Mouse (Mus musculus): ENCODE measurements around the gene Clta. TPM values are rescaled to one million over a fixed set of nuclear protein-coding genes. Genes with fewer than 3 reads are reported as not detected.

Gene Clta
- 100 to 1,000 TPM; 300 to 308 TPM for total RNA-seq (2021)
- long read RNA-seq, experiment 1, transcript Clta-205 (7 exons, 1,135 nt): major isoform, 106 of 184 reads
- long read RNA-seq, experiment 1, transcript Clta-203 (6 exons, 1,121 nt): minor isoform, 5 of 184 reads
- long read RNA-seq, experiment 1, transcript Clta-204 (6 exons, 1,099 nt): minor isoform, 24 of 184 reads
- long read RNA-seq, experiment 1, transcript Clta-206 (5 exons, 1,079 nt): minor isoform, 23 of 184 reads
- long read RNA-seq, experiment 1, partial matches to known transcripts: 6 of 184 reads
- long read RNA-seq, experiment 1, other reads (novel, unspliced or antisense): 19 of 184 reads
- long read RNA-seq, experiment 2, transcript Clta-204 (6 exons, 1,099 nt): minor isoform, 24 of 147 reads
- long read RNA-seq, experiment 2, transcript Clta-205 (7 exons, 1,135 nt): major isoform, 83 of 147 reads
- long read RNA-seq, experiment 2, transcript Clta-206 (5 exons, 1,079 nt): minor isoform, 16 of 147 reads
- long read RNA-seq, experiment 2, transcript Clta-203 (6 exons, 1,121 nt): minor isoform, 8 of 147 reads
- long read RNA-seq, experiment 2, partial matches to known transcripts: 5 of 147 reads
- long read RNA-seq, experiment 2, other reads (novel, unspliced or antisense): 10 of 147 reads

- no peak for DNase-seq (ENCODE audit: low spot score in 2 of 2)
- intact Hi-C loops (cut with DNase I): no loop called here
Measured at GRCm38 (mm10) chr4:44004126-44004525, at the start of gene Clta. Gene Clta, plus strand, starts transcription at chr4:44004452.

DNA sequence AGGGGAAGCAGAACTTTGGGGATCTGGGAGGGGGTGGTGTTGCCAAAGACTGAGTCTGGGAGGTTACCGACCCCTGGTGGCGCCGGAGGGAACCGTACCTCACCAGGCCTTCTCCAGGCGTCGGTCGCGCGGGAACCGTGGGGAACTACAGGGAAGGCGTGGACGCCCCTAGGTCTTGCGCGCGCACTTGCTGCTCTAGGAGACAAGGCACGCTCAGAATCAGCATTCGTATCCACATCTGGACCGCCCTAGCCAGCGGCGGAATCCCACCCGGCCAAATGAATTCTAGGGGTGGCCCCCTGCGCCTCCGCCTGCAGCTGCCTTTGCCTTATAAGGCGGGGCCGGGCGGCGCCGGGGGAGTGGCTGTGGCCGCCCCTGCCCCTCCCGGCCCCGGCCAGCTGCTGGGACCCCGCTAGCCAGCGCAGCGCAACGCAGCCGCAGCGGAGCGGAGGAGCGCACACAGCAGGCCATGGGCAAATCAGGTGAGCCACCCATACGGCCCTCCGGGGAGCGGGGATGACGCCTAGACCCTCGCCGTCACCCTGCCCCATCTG is 46.9 kb upstream of the Clta start, which contains the start of gene Glipr2:
Gene Glipr2, plus strand, starts transcription at position 110 of the 554 bp plus-strand sequence.
- peak; percentile 75 to 76 for DNase-seq (ENCODE audit: low spot score in 2 of 2)
- intact Hi-C loops (cut with DNase I): no loop called here

DNA sequence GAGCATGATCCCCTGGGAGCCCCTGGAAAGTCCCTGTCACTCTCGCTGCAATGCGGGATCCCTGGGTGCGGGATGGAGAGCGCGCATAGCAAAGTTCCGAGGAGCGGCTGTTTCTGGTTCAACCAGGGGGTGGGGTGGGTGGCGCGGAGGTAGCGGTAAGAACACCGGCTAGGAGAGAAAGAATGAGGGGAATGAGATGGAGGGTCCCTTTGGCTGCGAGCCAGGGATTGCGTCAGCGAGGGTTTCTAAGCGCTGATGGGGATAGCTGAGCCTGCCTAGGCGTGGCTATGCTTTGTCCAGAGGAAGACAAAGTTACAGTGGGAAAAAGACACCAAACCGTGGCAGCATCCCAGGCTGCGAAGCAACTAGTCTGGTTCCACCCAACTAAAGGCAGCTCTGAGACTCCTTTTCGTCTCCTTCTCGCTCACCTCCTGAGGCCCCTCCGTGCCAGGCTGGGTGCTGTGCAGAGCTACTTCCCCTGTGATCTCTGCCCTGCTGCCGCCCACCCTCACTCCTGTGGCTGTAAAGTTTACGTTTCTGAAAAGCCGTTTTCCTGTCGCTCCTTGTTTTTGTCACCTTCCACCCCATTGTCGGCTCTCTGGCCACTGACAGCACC is 46.3 kb upstream of the Clta start:
- no peak for DNase-seq (ENCODE audit: low spot score in 2 of 2)

GRCm38 (mm10) chr4:43959523-43960179 is 44.6 kb upstream of the Clta start:
- intact Hi-C loops (cut with DNase I): no loop called here
- DNase-seq (ENCODE audit: low spot score in 2 of 2): no peak

More for the DNA sequence above, 46.3 kb upstream of the Clta start:
- intact Hi-C loops (cut with DNase I): no loop called here

- intact Hi-C loops (cut with DNase I): no loop called here
- no peak for DNase-seq (ENCODE audit: low spot score in 2 of 2)
Measured at GRCm38 (mm10) chr4:43960207-43960606, 44.0 kb upstream of the Clta start.

- intact Hi-C loops (cut with DNase I): no loop called here
- DNase-seq (ENCODE audit: low spot score in 2 of 2): no peak
Measured at GRCm38 (mm10) chr4:43964326-43964833, 39.9 kb upstream of the Clta start.

GRCm38 (mm10) chr4:43964951-43965684 is 39.1 kb upstream of the Clta start:
- DNase-seq (ENCODE audit: low spot score in 2 of 2): no peak
- intact Hi-C loops (cut with DNase I): no loop called here

DNA sequence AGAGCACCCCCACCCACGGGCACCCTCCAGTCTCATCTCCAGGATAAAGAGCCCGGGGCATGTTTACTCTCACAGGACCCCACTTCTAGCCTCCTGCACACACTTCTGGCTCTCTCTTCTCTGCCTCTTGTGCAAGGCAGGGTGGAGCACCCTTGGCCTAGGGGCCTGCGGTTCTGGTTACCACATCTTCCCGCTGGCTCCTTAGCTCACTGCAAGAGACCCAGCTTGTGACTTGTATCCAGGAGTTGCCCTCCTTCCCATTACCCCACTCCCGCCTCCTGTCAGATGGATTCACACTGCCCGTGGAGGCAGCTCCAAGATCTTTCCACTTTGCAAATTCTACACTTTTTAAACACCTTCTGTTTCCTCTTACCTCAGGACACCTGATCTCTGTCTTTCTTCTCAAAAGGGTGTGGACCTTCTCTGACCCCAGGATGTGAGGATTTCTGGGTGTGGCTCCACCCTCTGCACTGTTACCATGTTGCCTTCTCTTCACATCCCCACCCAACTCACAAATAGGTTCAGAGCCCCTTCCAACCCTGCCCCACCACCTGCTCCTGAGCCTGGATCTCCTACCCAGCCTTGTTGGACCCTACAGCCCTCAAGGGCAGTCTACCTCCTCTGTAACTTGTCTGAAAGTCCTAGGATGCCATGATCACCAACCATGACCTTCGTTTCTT is 38.3 kb upstream of the Clta start:
- intact Hi-C loops (cut with DNase I): no loop called here
- DNase-seq (ENCODE audit: low spot score in 2 of 2): no peak

DNA sequence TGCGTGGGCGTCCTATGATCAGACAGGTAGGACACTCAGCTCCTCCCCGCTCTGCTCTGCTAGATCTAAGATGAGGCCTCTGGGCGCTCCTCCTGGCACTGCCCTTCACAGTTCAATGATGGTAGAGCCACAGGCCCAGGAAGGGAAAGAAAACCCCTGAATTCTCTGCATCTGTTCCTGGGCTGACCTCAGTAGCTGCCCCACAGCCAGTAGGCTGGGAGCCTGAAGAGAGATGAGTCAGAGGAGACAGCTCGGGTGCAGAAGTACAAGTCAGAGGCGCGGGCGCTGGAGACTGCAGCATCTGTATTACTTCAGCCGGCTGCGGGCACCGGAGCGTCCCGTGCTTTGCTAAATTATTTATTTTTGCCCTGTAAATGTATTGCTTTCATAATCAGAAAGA is 35.6 kb upstream of the Clta start:
- DNase-seq (ENCODE audit: low spot score in 2 of 2): peak; percentile 45 to 53
- intact Hi-C loops (cut with DNase I): no loop called here

DNA sequence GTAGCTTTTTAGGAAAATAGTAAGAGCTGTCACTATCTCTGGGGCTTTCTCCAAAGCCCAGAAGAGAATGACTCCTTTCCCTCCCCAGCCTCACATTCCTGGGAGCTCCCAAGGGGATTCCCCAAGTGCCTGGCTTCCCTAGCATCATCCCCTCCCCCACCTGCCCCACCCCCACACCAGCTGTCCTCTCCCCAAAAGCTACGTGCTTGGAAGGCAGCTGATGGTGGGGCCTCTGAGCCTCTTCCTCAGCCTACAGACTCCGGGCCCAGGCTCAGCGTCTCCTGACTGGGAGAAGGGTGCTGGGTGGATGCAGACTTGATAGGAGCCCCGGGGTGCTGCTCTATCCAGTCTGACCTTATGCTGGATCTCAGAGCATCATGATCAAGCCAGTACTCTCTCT is 34.9 kb upstream of the Clta start:
- intact Hi-C loops (cut with DNase I): no loop called here

GRCm38 (mm10) chr4:43970393-43971330 is 33.6 kb upstream of the Clta start:
- DNase-seq (ENCODE audit: low spot score in 2 of 2): no peak
- intact Hi-C loops (cut with DNase I): no loop called here

More for the DNA sequence above, 34.9 kb upstream of the Clta start:
- DNase-seq (ENCODE audit: low spot score in 2 of 2): no peak

DNA sequence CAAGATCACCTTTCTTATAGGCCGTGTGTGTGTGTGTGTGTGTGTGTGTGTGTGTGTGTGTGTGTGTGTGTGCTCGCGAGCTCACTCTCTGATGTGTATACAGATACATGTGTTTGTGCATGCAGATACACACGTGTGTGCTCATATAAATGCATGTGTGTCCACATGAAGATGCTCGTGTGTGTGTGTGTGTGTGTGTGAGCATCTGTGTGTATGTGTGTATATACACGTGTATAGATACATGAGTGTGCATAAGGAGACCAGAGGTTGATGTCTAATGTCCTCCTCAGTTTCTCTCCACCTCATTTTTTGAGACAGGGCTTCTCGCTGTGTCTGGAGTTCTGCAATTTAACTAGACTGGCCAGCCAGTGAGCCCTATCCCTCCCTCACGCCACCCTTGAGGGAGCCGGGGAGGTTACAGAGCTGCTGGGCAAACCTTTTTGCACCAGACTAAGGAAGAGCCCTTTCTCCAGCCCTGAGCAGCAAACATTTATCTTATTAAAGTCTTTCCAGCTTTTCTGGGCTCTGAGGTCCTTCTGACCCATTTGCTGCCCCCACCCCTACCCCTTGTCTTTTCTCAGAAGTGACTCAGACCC is 32.6 kb upstream of the Clta start:
- no peak for DNase-seq (ENCODE audit: low spot score in 2 of 2)
- intact Hi-C loops (cut with DNase I): no loop called here

DNA sequence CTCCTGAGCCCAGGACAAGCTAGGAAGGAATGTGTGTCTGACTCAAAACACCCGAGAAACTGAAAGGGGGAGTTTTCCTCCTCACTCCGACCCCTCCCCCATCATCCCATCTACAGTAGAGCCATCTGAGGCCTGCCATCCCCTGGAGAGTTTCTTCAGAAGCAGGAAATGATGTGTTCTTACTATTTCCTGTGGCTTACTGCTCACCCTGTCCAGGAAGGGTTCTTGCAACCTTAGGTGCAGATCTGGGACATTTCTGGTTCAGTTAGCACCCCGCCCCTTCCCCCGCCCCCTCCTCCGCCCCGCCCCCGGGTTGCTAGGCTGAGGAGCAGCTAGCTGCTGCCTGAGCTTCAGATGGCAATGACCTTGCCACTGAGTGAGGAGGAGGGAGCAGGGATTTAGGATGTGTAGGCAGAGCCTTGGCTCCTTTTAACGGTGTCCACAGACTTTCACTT is 32.1 kb upstream of the Clta start:
- DNase-seq (ENCODE audit: low spot score in 2 of 2): no peak
- intact Hi-C loops (cut with DNase I): no loop called here

DNA sequence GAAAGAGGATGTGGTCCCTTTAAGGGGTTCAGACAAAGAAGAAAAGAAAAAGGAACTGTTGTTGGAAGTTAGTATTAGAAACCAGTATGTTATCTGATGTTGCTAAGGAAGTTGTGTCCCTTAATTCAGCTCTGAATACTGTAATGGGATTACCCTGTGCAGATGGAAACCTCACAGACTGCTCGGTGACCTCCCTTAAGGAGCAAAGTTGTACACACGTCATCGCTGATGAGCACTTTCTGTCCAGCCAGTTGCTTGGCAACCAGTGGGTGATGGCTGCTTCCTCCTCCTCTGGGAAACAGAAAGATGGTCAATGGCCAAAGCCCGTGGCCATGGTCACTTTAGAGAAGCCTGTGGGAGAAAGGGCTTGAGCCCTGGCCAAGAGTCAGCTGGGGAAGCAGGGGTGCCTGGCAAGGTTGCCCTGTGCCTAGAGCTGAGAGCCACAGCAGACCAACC is 30.7 kb upstream of the Clta start:
- intact Hi-C loops (cut with DNase I): no loop called here
- peak; percentile 38 to 66 for DNase-seq (ENCODE audit: low spot score in 2 of 2)

GRCm38 (mm10) chr4:43974914-43975616 is 29.2 kb upstream of the Clta start:
- intact Hi-C loops (cut with DNase I): no loop called here
- DNase-seq (ENCODE audit: low spot score in 2 of 2): no peak

DNA sequence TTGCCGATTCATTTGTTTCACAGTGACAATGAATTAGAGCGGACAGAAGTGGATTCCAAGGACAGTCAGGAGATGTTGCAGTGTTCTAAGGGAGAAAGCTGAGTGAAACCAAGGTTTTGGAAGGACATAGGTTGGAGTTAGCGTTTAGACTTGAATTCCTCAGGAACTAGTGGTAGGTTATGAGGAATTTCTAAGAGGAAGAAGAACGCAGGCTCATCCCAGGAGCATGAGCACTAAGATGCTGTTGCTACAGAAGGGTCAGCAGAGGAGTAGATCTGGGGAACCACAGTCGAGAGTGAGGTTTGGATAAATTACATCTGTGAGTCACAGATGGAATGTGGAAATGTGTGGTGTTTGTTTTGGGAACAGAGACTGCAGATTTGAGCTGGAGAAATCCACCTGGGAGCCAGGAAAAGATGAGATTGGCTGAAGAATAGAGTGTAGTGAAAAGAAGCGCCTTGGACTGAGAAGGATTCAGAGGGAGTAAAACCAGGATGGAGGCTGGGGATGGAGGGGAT is 28.0 kb upstream of the Clta start:
- intact Hi-C loops (cut with DNase I): no loop called here

More for the DNA sequence above, 28.0 kb upstream of the Clta start:
- DNase-seq (ENCODE audit: low spot score in 2 of 2): no peak
